Mouse (Mus musculus) heart, postnatal 0 days (tissue): ENCODE data around the gene Gimap8.

ENCODE experiments used
- CTCF ChIP-seq: IDR thresholded peaks from 2 replicates; pipeline ENCODE4 v1.5.1; 2016; ENCODE audit warnings: antibody characterized with exemption, control low read depth, low read depth
- EP300 ChIP-seq: IDR thresholded peaks from 2 replicates; pipeline ENCODE4 v1.6.1; 2016; ENCODE audit warnings: antibody characterized with exemption, low read depth

GRCm38 (mm10) chr6:48678391-48678790 is 31.4 kb downstream of the Gimap8 start:
- TF ChIP-seq CTCF (no peak), EP300 (no peak)
